In genomic region chr1:174921298-174921955, GRCm38 (mm10) we compare ENCODE assay signal across 8 mouse cellular contexts. TPM values are rescaled to one million over a fixed set of nuclear protein-coding genes. Genes with fewer than 3 reads are reported as not detected.
A peak's percentile ranks its signal among the peaks of the same experiment; 100 is the strongest.
DNase-seq lines count a peak whose midpoint lies in the region; ATAC-seq lines count a peak whose summit lies in the region.

Gene Grem2 (minus strand): TSS chr1:174921819.

- peak; percentile 46 to 58 for DNase-seq in cerebellum, postnatal 10 days
- DNase-seq in cerebellum, adult 18-20 months: no peak
- peak; percentile 28 to 42 for DNase-seq in cerebellum, postnatal 4 days (ENCODE audit: low spot score in 2 of 2)
- DNase-seq in frontal cortex, postnatal 25 days (ENCODE audit: low spot score in 2 of 2): peak; percentile 48 to 58
- peak; percentile 62 to 73 for DNase-seq in kidney, postnatal 4 days
- peak; percentile 43 to 60 for DNase-seq in urinary bladder, postnatal 4 days (ENCODE audit: low spot score in 2 of 2)

- H3K27ac ChIP-seq in liver, embryonic 15.5 days (replicated peaks): no peak within 1 kb of the TSS
- H3K27ac ChIP-seq in neural tube, embryonic 13.5 days (replicated peaks): peak within 1 kb of the TSS; percentile 74

- H3K9me3 ChIP-seq in liver, embryonic 15.5 days (replicated peaks): no peaks in the 10 kb centered on the region
- no peaks in the 10 kb centered on the region for H3K9me3 ChIP-seq in neural tube, embryonic 13.5 days

- WGBS in liver, embryonic 15.5 days (ENCODE audit: insufficient replicate concordance): 8% methylated on average over 28 of the region's 30 CpGs
- WGBS in neural tube, embryonic 13.5 days: 4% methylated on average over 30 of the region's 30 CpGs

- H3K4me2 ChIP-seq in liver, embryonic 15.5 days: peak within 1 kb of the TSS; percentile 43
- H3K4me2 ChIP-seq in neural tube, embryonic 13.5 days: peak within 1 kb of the TSS; percentile 66

- no peaks in the 10 kb centered on the region for H3K4me1 ChIP-seq in liver, embryonic 15.5 days (replicated peaks)
- H3K4me1 ChIP-seq in neural tube, embryonic 13.5 days (replicated peaks): peaks cover 8% of the 10 kb centered on the region; the same call in 1 of the 2 replicates

- no peak within 1 kb of the TSS for H3K9ac ChIP-seq in liver, embryonic 15.5 days
- peak within 1 kb of the TSS; percentile 67 for H3K9ac ChIP-seq in neural tube, embryonic 13.5 days

- ATAC-seq in liver, embryonic 15.5 days (ENCODE audit: insufficient read depth): peak; percentile 66
- peak; percentile 99 for ATAC-seq in neural tube, embryonic 13.5 days (ENCODE audit: low read depth)

- H3K4me3 ChIP-seq in liver, embryonic 15.5 days (replicated peaks): peak within 1 kb of the TSS; percentile 37
- peak within 1 kb of the TSS; percentile 47 for H3K4me3 ChIP-seq in neural tube, embryonic 13.5 days

- no peaks in the 10 kb centered on the region for H3K36me3 ChIP-seq in liver, embryonic 15.5 days (replicated peaks)
- H3K36me3 ChIP-seq in neural tube, embryonic 13.5 days: no peaks in the 10 kb centered on the region

- H3K27me3 ChIP-seq in liver, embryonic 15.5 days: peaks cover 7% of the 10 kb centered on the region
- H3K27me3 ChIP-seq in neural tube, embryonic 13.5 days: 0 out of 2 replicates have a peak, but pooled peaks cover 3% of the 10 kb centered on the region

RNA-seq across cellular contexts. Expression of gene Grem2, which starts in this region (rescaled TPM):
- polyA plus RNA-seq in liver, embryonic 15.5 days (2015; fragmentation: Nextera tagmentation; extraction: Ambion mirVana): 0.10 and 0.24 TPM in 2 replicates
- 1.2 and 1.5 TPM in 2 replicates for polyA plus RNA-seq in neural tube, embryonic 13.5 days (2015; fragmentation: Nextera tagmentation; extraction: Ambion mirVana)

Comparison
In these comparisons a context has a peak if more than half of its experiments do, and no peak if none do; other contexts are left out.
1. DNase-seq: peak in cerebellum, postnatal 10 days (2 of 2), cerebellum, postnatal 4 days (2 of 2), frontal cortex, postnatal 25 days (2 of 2), kidney, postnatal 4 days (2 of 2) and urinary bladder, postnatal 4 days (2 of 2); none in cerebellum, adult 18-20 months (0 of 2).
2. Peak in ATAC-seq, H3K4me3 ChIP-seq and H3K4me2 ChIP-seq in liver, embryonic 15.5 days; RNA of the gene not detected or under 1 TPM.